Mouse (Mus musculus) liver, embryonic 14.5 days (tissue): ENCODE data around the gene Htr1a.

Source experiments
- CTCF ChIP-seq: IDR thresholded peaks from 2 replicates; pipeline ENCODE4 v1.5.1; 2016; ENCODE audit warnings: antibody characterized with exemption, low read depth, control low read depth
- EP300 ChIP-seq: IDR thresholded peaks from 2 replicates; pipeline ENCODE4 v1.6.1; 2016; ENCODE audit warnings: antibody characterized with exemption, low read depth

GRCm38 (mm10) chr13:105446239-105446638 lies 2.8 kb downstream of the Htr1a start:
- TF ChIP-seq EP300: no peak
- no peak for TF ChIP-seq CTCF
